Mouse (Mus musculus) kidney, embryonic 14.5 days (tissue): ENCODE data around the gene Fbxo10. TPM values are rescaled to one million over a fixed set of nuclear protein-coding genes. Genes with fewer than 3 reads are reported as not detected.
"Not testable (repeated sequence)": the region's sequence is repeated elsewhere in the genome, so short reads cannot be mapped to it uniquely, and the experiment has no call there.

Source experiments
- ATAC-seq: fragments of 200-750 bp; cut with Nextera tagmentation; 2 replicates; pipeline ENCODE4 v1.8.0; 2017; ENCODE audit warnings: moderate number of reproducible peaks, mild to moderate bottlenecking, moderate TSS enrichment, moderate library complexity; ENCODE audit not compliant: low FRiP score, low TSS enrichment
- H3K27ac ChIP-seq: fragments of 300-500 bp; sonication (generic); 2 replicates; pipeline ENCODE4 v1.5.1; 2014; ENCODE audit warnings: low read depth, mild to moderate bottlenecking, low read length, moderate library complexity, mixed read lengths
- H3K27me3 ChIP-seq: fragments of 300-500 bp; sonication (generic); 2 replicates; pipeline ENCODE4 v1.6.1; 2014; ENCODE audit warnings: mild to moderate bottlenecking, low read length; ENCODE audit not compliant: control insufficient read depth, insufficient read depth
- H3K36me3 ChIP-seq: fragments of 300-500 bp; sonication (generic); 2 replicates; pipeline ENCODE4 v1.6.1; 2014; ENCODE audit warnings: low read length, mixed read lengths; ENCODE audit not compliant: control insufficient read depth, insufficient read depth
- H3K4me1 ChIP-seq: fragments of 300-500 bp; sonication (generic); 2 replicates; pipeline ENCODE4 v1.6.1; 2014; ENCODE audit warnings: low read length, mixed read lengths; ENCODE audit not compliant: control insufficient read depth, insufficient read depth
- H3K4me2 ChIP-seq: fragments of 300-500 bp; sonication (generic); replicated peaks from 2 replicates; pipeline ENCODE4 v1.6.1; 2014; ENCODE audit warnings: low read depth, mild to moderate bottlenecking, low read length
- H3K4me3 ChIP-seq: fragments of 300-500 bp; sonication (generic); 2 replicates; pipeline ENCODE4 v1.5.1; 2014; ENCODE audit warnings: mild to moderate bottlenecking, low read length
- H3K9ac ChIP-seq: fragments of 300-500 bp; sonication (generic); 2 replicates; pipeline ENCODE4 v1.6.1; 2014; ENCODE audit warnings: low read depth, mild to moderate bottlenecking, low read length, moderate library complexity
- H3K9me3 ChIP-seq: fragments of 300-500 bp; sonication (generic); 2 replicates; pipeline ENCODE4 v1.6.1; 2016; ENCODE audit warnings: low read length; ENCODE audit not compliant: control insufficient read depth
- WGBS: fragments of 180-500 bp; shearing (Covaris S2); extraction: QIAGEN DNeasy Blood & Tissue Kit; methylation state at CpG from one replicate; pipeline ENCODE4 v1.1.7; 2014; 5-methylcytosine and 5-hydroxymethylcytosine counted together
- polyA plus RNA-seq: library from polyadenylated mRNA; unstranded; fragments of >200 nt; fragmentation: Nextera tagmentation; extraction: Ambion mirVana; gene quantifications from 2 replicates; pipeline ENCODE4 v1.2.1, GENCODE M21; 2014

Fbxo10 gene
- polyA plus RNA-seq, 1 experiment from 2014 or later = 11.9 TPM

GRCm38 (mm10) chr4:45063836-45064235 lies 20.6 kb downstream of the Fbxo10 start:
- H3K27me3 ChIP-seq, H3K4me2 ChIP-seq, ATAC-seq, H3K9ac ChIP-seq, H3K4me3 ChIP-seq, H3K9me3 ChIP-seq, H3K4me1 ChIP-seq, H3K27ac ChIP-seq: not testable (repeated sequence)
- H3K36me3 ChIP-seq = peaks cover 19% of the 10 kb centered on the region; the same call in 1 of the 2 replicates
- 89% methylated on average over 1 of the region's 1 CpGs for WGBS

- WGBS = 81% methylated on average over 8 of the region's 8 CpGs
- peaks cover 31% of the 10 kb centered on the region for H3K36me3 ChIP-seq
Measured at GRCm38 (mm10) chr4:45055451-45055850, 29.0 kb downstream of the Fbxo10 start.

GRCm38 (mm10) chr4:45054862-45055261 lies 29.5 kb downstream of the Fbxo10 start:
- ATAC-seq = no peak
- peaks cover 28% of the 10 kb centered on the region for H3K36me3 ChIP-seq
- H3K4me3 ChIP-seq = no peak overlapping the region
- no peak overlapping the region for H3K4me2 ChIP-seq
- H3K9me3 ChIP-seq = no peaks in the 10 kb centered on the region
- H3K27me3 ChIP-seq = no peaks in the 10 kb centered on the region
- no peak overlapping the region for H3K27ac ChIP-seq
- no peaks in the 10 kb centered on the region for H3K4me1 ChIP-seq
- WGBS = 45% methylated on average over 3 of the region's 3 CpGs
- no peak overlapping the region for H3K9ac ChIP-seq

More at GRCm38 (mm10) chr4:45055451-45055850, 29.0 kb downstream of the Fbxo10 start:
- ATAC-seq = no peak
- Histone ChIP-seq H3K27me3 (no peaks in the 10 kb centered on the region), H3K27ac (no peak overlapping the region), H3K9ac (no peak overlapping the region), H3K4me3 (no peak overlapping the region), H3K9me3 (no peaks in the 10 kb centered on the region), H3K4me1 (no peaks in the 10 kb centered on the region), H3K4me2 (no peak overlapping the region)

- no peak overlapping the region for H3K4me3 ChIP-seq
- H3K4me2 ChIP-seq = no peak overlapping the region
- 82% methylated on average over 9 of the region's 9 CpGs for WGBS
Measured at GRCm38 (mm10) chr4:45047956-45048355, 36.4 kb downstream of the Fbxo10 start.

GRCm38 (mm10) chr4:45047286-45047887 lies 37.0 kb downstream of the Fbxo10 start:
- no peak for ATAC-seq
- Histone ChIP-seq H3K9ac (no peak overlapping the region), H3K4me3 (no peak overlapping the region), H3K36me3 (peaks cover 33% of the 10 kb centered on the region; the same call in 1 of the 2 replicates), H3K4me2 (no peak overlapping the region), H3K4me1 (no peaks in the 10 kb centered on the region), H3K27ac (no peak overlapping the region), H3K9me3 (no peaks in the 10 kb centered on the region), H3K27me3 (no peaks in the 10 kb centered on the region)
- 84% methylated on average over 9 of the region's 9 CpGs for WGBS

More at GRCm38 (mm10) chr4:45047956-45048355, 36.4 kb downstream of the Fbxo10 start:
- ATAC-seq = no peak
- H3K9ac ChIP-seq = no peak overlapping the region
- no peaks in the 10 kb centered on the region for H3K9me3 ChIP-seq
- H3K27ac ChIP-seq = no peak overlapping the region
- H3K36me3 ChIP-seq = peaks cover 33% of the 10 kb centered on the region; the same call in 1 of the 2 replicates
- H3K4me1 ChIP-seq = no peaks in the 10 kb centered on the region
- no peaks in the 10 kb centered on the region for H3K27me3 ChIP-seq

GRCm38 (mm10) chr4:45046679-45047078 lies 37.7 kb downstream of the Fbxo10 start:
- H3K4me1 ChIP-seq = no peaks in the 10 kb centered on the region
- no peak overlapping the region for H3K9ac ChIP-seq
- H3K9me3 ChIP-seq = no peaks in the 10 kb centered on the region
- H3K36me3 ChIP-seq = peaks cover 33% of the 10 kb centered on the region; the same call in 1 of the 2 replicates
- no peak overlapping the region for H3K4me2 ChIP-seq
- H3K27me3 ChIP-seq = no peaks in the 10 kb centered on the region
- whole genome bisulfite sequencing = 99% methylated on average over 5 of the region's 5 CpGs
- ATAC-seq = no peak
- no peak overlapping the region for H3K27ac ChIP-seq
- H3K4me3 ChIP-seq = no peak overlapping the region

GRCm38 (mm10) chr4:45040795-45041194 lies 43.6 kb downstream of the Fbxo10 start:
- Histone ChIP-seq H3K27ac (no peak overlapping the region), H3K4me3 (no peak overlapping the region), H3K9ac (no peak overlapping the region), H3K9me3 (no peaks in the 10 kb centered on the region), H3K36me3 (peaks cover 44% of the 10 kb centered on the region), H3K4me2 (no peak overlapping the region), H3K4me1 (no peaks in the 10 kb centered on the region), H3K27me3 (no peaks in the 10 kb centered on the region)
- no peak for ATAC-seq
- WGBS = 89% methylated on average over 7 of the region's 7 CpGs

- H3K27ac ChIP-seq, ATAC-seq, H3K9me3 ChIP-seq, H3K4me3 ChIP-seq, H3K4me2 ChIP-seq, H3K27me3 ChIP-seq, H3K9ac ChIP-seq, H3K4me1 ChIP-seq: not testable (repeated sequence)
- WGBS = 85% methylated on average over 7 of the region's 7 CpGs
- peaks cover 45% of the 10 kb centered on the region for H3K36me3 ChIP-seq
Measured at GRCm38 (mm10) chr4:45039546-45039945, 44.9 kb downstream of the Fbxo10 start.

- H3K36me3 ChIP-seq = peaks cover 40% of the 10 kb centered on the region
- 68% methylated on average over 8 of the region's 8 CpGs for WGBS
Measured at GRCm38 (mm10) chr4:45038879-45039278, 45.5 kb downstream of the Fbxo10 start.

More at GRCm38 (mm10) chr4:45038879-45039278, 45.5 kb downstream of the Fbxo10 start:
- not testable (repeated sequence) for ATAC-seq, H3K9ac ChIP-seq, H3K4me1 ChIP-seq, H3K27me3 ChIP-seq, H3K27ac ChIP-seq, H3K9me3 ChIP-seq, H3K4me3 ChIP-seq, H3K4me2 ChIP-seq
